Mouse (Mus musculus): ENCODE data around the gene Zranb2.

GRCm38 (mm10) chr3:157582626-157583405 lies 48.9 kb downstream of the Zranb2 start:
- no peak for TF ChIP-seq ZC3H11A (IDR thresholded peaks at IDR 0.05; ENCODE audit: borderline replicate concordance, low read depth, low read length)
- TF ChIP-seq HCFC1 (IDR thresholded peaks at IDR 0.05; ENCODE audit: borderline replicate concordance, insufficient read depth, low read length): no peak
- no peak for TF ChIP-seq ZNF384 (IDR thresholded peaks at IDR 0.05; ENCODE audit: low read depth, low read length)
- no peak for TF ChIP-seq MAFK (IDR thresholded peaks at IDR 0.05; ENCODE audit: insufficient read depth, low read depth, low read length)
- TF ChIP-seq CHD2 (IDR thresholded peaks at IDR 0.05; ENCODE audit: low read depth, low read length): no peak

Data from ES-E14 (cell line).